Mouse (Mus musculus) left cerebral cortex, postnatal 10 days (tissue): ENCODE results near the gene Dmrt2. TPM values are rescaled to one million over a fixed set of nuclear protein-coding genes. Genes with fewer than 3 reads are reported as not detected.

Experiments used
- DNase-seq, 2 experiments: peaks; one replicate each; pipeline ENCODE4 v3.0.0; 2021 to 2022; ENCODE audit warnings: low spot score in 2 of 2, mixed read lengths in 1 of 2; ENCODE audit errors: extremely low spot score in 1 of 2
- intact Hi-C: fragments of 180-260 bp; cut with DNase I; formaldehyde crosslinking; loops from one replicate; pipeline ENCODE4 v1.15.1; 2025
- total RNA-seq, 2 experiments: library from RNA; stranded (reverse); gene quantifications; 2 replicates each; pipeline ENCODE4 v1.2.3; 2021

Dmrt2 gene
- total RNA-seq, result 1 to 10 TPM; 1.9 to 3.5 TPM

DNA sequence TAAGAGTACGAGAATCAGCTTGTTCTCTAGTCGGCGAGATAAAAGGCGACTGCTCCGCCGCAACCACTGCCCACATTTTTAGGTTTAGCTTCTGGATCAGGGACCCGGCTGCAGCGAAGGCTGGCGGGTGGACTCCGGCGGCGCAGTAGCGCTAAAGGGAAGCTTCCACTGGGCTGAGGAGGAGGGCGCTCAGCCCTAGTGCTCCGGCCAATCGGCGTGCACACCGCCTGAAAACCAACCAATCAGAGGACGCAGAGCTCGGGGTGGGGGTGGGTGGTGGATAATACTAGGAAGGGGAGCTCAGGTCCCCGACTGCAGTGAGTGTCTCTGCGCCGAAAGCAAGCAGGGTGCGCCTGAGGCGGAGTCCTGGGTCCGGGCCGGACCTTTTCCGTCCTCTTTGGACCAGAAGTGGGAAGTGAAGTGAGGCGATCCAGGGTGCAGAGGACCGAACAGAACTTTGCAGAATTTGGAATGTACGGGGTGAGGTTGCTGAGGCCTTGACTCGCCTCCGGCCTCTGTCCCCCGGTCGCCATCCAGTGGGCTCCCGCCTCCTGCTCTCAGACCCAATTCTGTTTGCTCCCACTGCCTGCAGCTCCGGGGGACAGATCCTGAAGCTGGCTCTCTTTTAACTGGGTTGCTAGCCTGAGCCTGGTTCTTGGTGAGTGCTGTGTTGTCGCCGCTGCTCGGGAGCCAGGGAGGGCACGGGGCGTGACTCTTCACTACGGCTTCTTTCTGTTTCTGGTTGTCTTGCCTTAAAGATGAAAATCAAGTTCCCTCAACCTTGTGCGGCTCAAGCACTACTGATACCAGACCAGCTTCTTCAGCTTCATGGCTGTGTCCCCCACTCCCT lies at the start of gene Dmrt2:
Gene Dmrt2, plus strand, starts transcription at position 311 of the 850 bp plus-strand sequence.
- intact Hi-C loops, result loop anchor here (5.0 to 10.0 kb wide), 3 partner anchors 65 to 775 kb away; no protein-coding TSS in a partner anchor
- peak; percentile 18 to 60 for DNase-seq

DNA sequence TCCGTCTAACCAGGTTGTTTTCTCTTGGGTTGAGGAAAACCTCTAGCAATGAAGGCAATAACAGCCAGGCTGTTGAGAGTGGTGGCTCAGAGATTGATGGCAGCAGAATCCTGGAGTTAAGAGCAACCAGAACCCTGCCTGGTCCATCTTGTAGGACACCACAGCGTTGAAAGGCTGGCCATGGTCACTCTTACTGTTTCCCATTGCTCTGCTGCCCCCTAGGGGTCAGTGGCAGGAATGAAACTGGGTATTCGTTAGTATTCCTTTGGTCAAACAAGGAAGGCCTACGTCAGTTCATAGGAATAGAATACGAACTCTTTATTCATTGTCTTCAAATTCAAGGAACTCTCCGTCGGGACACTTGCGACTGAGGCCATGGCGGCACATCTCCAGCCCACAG lies 43.7 kb upstream of the Dmrt2 start:
- intact Hi-C loops, result no loop called here
- DNase-seq, result peak; percentile 36 to 74

DNA sequence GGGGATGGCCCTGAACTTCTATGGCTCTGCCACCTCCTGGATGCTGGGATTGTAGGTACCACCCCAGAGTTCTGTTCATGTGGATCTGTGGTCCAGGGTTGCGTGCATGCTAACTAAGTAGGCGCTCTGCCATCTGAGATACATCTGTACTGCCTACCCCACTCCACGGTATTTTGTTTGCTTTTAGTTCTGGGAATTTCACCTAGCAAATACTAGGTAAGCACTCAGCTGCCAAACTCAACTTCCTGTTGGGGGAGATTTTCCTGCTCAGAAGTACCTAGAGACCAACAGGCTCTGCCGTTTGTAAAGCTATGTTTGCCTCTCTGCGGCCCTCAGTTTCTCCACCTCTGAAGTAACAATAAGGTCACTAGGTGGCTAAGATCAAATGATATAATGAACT lies 37.1 kb upstream of the Dmrt2 start:
- intact Hi-C loops, result loop anchor here (10.0 kb wide), 3 partner anchors 500 to 680 kb away; no protein-coding TSS in a partner anchor
- DNase-seq, result no peak

DNA sequence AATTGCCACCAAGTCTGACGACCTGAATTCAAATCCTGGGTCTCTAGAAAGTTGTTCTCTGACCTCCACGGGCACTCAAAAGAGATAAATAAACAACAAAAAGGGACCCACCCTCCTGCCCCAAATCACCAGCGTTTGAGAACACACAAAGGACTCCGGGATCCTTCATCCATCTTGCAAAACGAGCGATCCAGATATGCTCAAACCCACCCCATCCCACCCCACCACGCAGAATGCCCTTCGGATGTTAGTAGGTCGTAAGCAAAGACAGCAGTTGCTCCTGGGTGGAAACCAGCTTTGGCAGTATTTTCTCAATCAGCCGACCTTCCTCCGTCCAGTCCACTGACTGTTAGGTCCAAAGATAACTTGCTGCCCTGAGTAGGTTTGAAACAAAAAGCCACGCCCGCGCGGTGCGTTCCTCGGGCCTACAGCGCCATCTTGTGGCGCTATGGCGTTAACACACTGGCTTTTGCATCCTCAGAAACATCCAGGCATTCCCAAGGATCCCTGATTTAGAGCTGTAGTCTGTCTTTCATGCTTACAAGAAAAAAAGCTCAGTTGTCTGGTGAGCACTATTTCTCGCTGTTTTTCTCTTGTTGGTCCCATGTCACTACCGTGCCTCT lies 36.5 kb upstream of the Dmrt2 start:
- intact Hi-C loops, result loop anchor here (10.0 kb wide), 3 partner anchors 501 to 681 kb away; no protein-coding TSS in a partner anchor

DNA sequence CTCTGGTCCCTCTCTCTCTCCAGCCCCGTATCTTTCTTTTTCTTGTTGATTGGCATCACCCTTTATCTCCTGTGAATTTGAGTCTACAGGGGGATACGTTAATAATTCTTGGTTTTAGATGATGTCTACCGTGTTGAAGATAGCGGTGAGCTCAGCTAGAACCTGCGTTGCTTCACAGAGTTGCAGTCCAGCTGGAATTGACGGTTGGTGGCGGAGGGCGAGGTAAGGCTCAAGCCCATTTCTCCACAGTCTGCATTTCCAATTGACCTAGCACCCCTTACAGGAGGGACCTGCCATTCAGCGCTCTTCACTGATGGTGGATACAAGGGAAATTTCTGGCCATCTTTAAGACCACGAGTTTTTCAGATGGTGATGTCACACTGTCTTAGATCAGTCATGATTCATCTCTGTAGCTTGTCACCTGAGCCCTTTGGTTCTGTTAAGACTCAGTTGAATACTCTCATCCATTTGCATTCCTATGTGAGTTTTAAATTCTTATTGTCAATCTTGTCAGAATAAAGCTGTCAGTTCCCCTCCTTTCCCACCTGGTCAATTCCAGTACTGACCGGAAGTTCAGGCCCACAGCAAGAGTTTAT lies 33.3 kb upstream of the Dmrt2 start:
- intact Hi-C loops, result loop anchor here (10.0 kb wide), 3 partner anchors 504 to 684 kb away; no protein-coding TSS in a partner anchor
- DNase-seq, result no peak

More for the DNA sequence above, 36.5 kb upstream of the Dmrt2 start:
- DNase-seq, result peak; percentile 63 to 67

DNA sequence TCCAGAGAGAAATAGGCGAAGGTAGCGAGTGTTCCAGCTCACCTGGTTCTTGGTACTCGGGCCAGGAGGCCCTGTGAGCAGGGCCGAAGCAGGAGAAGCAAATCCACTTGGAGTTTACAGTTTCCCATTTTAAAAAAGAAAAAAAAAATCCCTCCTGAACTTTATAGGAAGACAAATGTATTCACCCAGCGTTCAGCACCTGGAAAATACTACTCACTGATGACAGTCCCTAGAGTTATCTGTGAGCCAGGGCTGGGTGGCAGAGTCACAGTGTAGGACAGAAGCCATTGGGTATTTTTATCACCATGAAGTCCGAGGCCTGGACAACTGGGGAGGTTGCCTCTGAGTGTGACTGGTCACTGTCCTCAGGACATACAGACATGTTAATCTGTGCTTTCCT lies 30.4 kb upstream of the Dmrt2 start:
- intact Hi-C loops, result no loop called here
- DNase-seq, result no peak

DNA sequence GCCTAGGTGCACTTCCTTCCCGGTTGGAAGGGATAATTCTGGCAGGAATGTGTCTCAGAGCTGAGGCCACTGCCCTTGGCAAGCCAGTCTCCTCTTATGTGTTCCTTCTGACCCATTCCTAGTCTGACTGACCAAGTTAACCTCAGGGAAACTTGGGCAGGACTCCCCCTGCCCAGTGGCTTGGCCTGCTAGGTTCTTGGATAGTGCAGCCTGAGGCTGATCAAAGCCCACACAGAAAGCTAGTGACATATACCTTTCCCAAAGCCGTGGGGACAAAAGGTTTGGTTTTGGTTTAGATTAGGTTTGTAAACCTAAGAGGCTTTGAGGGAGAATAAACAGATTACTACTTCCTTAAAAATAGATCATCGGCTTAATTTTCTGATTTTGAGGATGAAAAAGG lies 25.1 kb upstream of the Dmrt2 start:
- no peak for DNase-seq
- intact Hi-C loops, result no loop called here

DNA sequence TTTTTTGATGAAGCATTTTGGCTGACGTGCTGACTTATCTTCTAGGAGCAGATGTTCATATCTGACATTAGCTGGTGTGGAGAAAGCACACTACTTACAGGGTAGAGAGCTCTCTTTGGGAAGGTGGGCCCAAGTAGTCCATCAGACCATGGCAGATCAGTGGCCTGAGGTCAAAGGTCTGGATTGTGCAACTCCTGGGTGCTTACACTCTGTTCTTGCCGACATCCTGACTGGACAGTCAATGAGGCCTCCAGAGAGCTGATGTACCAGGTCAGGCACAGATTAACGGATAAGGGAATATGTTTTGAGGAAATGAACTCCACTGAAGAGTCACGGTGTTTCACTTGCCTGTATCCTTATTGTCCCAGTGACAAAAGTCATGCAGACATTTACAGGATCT lies 23.5 kb upstream of the Dmrt2 start:
- no peak for DNase-seq
- intact Hi-C loops, result no loop called here

DNA sequence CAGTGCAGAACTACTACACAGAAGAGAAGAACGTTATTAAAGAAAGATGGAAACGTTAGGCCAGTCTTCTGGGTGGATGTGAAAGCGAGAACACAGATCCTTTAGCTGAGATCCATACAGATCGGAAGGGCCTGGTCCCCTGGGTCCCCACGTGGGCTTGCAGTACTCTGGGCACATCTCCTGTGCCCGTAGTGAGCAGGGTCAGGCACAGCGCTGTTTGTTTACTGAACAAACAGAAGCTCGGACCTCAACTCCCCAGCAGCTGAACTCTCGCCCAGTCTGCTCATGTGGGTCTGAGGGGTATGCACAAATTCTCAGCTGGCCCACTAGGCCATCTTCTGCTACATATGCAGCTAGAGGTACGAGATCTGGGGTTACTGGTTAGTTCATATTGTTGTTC lies 21.7 kb upstream of the Dmrt2 start:
- DNase-seq, result no peak
- intact Hi-C loops, result no loop called here

DNA sequence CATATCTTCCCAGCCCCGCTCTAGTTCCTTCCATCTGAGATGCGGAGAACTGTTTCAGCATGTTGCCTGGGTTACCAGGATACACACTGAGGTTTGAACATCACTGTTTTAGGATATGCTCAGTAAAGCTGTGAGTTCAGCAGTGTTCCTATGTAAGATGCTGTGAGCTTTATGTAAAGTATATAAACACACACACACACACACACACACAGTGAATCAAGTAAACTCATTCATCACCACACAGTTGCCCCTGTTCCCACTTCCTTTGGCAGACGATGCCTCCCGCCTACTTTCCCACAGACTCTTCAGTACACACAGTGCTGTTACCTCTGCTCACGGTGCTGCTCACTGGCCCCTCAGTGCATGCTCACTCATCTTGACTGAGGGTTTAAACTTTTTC lies 19.7 kb upstream of the Dmrt2 start:
- DNase-seq, result peak in 1 of 2 experiments; percentile 27
- intact Hi-C loops, result no loop called here

DNA sequence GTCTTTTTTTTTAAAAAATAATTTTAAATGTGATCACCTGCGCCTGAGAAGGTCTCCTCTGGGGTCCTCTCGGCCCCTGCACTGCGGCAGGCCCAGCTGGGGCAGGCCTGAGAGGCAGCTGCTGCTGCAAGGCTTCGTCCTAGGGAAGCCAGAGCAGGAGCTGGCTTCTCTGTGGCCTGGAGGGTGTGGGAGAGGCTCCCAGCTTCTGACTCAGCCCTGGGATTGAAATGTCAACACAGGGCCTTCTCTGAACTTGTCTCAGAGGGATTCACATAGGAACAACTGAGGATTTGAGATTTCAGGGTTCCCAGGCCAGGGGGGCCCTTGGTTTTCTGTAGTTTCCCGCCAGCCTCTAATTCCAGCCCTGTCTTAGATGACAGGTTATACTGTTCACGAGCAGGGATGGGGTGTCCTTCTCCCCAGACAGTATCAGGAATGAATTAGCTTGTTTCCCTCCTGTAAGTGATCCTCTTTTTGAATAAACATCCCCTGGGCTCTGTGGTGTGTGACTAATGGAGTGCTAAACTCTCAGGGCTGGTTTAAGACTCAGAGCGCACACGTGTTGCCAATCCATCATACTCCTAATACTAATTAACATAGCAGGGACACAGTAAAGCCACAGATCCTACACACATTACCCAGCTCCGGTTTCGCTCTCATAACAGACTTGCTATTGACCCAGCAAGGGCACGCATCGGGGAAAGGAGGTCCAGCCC lies 18.0 kb upstream of the Dmrt2 start:
- DNase-seq, result no peak
- intact Hi-C loops, result no loop called here

DNA sequence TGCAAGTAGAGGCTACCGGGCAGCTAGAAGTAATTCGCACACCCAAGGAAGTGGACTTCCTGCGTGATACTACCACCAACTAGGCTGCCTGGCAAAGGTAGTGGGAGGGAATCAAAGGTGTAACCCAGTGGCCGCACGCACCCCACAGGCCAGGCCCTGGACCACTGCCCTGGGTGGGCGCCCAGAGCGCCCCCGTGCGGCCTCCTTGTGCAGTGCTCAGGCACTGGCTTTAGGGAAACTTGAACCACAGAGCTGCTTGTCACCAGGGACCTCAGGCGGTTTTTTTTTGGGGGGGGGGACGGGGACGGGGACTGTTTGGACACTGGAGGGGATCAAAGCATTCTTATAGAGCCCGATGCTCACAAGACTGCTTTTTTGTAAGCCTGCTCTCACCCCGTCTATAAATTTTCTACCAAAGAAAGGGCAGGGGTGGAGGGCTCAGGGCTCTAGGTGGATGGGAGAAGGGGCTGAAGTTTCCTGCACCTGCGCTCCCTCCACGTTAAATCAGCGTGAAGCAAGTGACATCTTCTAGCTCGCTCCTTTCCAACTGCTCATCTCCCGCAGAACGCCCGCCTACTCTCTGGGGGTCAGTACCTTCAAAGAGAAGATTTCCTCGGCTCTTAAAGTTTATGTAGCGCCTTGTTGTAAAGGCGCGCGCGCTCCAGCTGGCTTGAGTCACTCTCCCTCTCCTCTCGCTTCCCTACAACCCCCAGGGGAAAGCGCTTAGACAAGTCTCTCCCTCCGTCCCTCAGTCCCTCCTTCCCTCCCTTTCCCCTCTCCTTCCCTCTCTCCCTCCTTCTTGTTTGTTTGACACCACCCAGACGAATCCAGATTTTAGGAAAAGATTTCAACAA lies 6.5 kb upstream of the Dmrt2 start:
- intact Hi-C loops, result no loop called here
- no peak for DNase-seq

DNA sequence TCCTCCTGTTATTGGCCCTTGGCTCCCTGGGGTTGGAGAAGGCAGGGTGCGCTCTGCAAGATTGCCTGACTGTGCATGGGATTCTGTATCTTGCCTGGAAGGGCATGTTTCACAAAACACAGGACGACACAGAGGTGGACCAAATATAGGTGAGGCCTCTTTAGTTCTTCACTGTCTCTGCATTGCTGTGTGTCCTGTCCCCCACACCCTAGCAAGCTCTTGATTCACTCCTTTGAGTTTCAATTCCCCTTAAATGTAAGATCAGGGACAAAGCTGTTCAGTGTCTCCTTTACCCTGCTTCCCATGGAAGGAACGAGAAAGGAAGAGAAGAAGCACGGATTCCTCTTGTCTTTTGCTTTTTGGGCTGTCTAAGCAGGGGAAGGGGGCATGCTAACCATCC lies 4.4 kb upstream of the Dmrt2 start:
- intact Hi-C loops, result no loop called here
- DNase-seq, result no peak

DNA sequence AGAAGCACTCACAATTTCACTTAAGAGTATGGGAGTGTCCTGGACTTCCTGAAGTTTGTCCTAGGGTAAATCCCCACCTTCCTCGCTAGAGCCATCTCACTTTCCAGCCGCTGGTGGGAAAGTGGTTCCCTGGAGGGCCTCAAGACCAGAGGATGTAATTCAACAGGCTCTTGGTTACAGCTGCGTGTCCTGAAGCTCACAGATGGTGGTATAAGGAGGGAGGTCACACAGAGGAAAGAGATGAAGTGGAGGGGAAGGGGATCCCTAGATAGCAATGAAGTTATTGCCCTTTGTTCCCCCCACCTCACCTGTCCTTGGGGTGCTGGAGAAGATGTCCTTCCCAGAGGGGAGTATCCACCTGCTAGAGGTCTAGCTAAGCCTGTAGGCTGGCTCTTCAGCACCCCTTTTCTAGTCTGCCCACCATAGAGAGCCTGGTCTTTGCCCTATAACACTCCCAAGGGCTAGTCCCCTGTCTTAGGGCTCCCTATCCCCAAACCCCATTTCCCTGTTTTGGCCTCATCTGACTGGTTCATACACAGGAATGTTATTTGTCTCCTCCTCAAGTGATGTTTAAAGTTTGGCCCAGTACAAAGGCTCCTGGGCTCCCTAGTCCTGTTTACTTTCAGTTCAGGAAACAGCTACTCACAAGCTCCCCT lies 2.5 kb upstream of the Dmrt2 start:
- DNase-seq, result no peak
- intact Hi-C loops, result loop anchor here (5.0 to 10.0 kb wide), 3 partner anchors 62 to 772 kb away; no protein-coding TSS in a partner anchor

DNA sequence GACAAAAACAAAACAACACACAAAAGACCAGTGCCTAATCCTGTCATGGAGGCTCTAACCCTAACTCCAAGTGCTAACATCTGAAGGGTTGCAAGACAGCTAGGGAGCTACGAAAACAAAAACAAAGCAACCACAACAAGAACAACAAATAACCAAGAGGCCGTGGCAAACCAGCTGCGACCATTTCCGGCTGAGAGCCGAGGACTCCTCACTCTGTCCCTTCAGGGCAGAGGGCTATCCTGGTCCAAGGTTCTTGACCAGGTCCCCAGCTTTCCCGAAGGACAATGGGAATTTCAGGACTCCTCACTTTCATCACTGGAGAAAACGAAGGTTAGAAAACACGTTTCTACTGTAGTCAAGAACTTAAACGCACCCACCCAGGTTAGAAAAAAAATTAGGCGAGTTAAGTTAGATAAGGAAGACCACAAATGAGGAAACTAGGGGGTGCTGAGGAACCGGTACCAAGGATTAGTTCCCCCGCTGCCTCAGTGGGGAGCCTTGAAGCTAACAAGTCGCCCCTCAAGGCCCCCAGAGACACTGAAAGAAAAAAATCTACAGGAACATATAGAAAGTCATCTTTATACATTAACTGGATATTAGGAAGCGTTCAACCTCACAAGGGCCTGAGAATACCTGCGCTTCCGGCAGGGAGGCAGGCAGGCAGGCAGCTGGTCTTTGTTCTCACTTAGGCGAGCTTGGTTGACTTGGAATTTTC lies 1.5 kb upstream of the Dmrt2 start:
- DNase-seq, result no peak
- intact Hi-C loops, result loop anchor here (5.0 to 10.0 kb wide), 3 partner anchors 63 to 773 kb away; no protein-coding TSS in a partner anchor

DNA sequence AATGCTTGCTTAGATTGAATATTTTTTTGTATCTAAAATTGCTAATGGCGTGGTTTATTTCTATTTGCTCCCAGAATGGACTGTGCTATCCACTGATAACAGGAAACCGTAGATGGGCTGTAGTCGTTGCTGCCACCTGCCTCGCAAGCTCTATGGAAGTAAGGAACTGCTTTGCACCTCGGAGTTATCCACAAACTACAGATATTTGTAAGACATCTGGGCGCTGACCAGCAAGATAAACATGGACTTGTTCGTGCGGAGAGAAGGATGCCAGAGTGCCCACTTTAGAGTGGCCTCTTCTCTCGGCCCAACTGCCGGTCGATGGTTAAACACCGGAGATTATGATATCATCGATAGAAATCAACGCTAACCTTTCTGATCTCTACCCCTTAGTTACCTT lies 530 bp upstream of the Dmrt2 start:
- intact Hi-C loops, result loop anchor here (5.0 to 10.0 kb wide), 3 partner anchors 64 to 774 kb away; no protein-coding TSS in a partner anchor
- DNase-seq, result no peak
